Mouse (Mus musculus) liver, adult 2 months (tissue): ENCODE data around the gene Cckbr.

Experiments used
- CTCF ChIP-seq: fragments of 200-500 bp; IDR thresholded peaks from 2 replicates; pipeline ENCODE4 v1.5.1; 2011; ENCODE audit warnings: low read depth, low read length, control low read depth
- POLR2A ChIP-seq: fragments of 200-500 bp; IDR thresholded peaks from 2 replicates; pipeline ENCODE4 v1.6.1; 2011; ENCODE audit warnings: low read length, control low read depth; ENCODE audit not compliant: insufficient read depth; ENCODE audit errors: extremely low read depth

DNA sequence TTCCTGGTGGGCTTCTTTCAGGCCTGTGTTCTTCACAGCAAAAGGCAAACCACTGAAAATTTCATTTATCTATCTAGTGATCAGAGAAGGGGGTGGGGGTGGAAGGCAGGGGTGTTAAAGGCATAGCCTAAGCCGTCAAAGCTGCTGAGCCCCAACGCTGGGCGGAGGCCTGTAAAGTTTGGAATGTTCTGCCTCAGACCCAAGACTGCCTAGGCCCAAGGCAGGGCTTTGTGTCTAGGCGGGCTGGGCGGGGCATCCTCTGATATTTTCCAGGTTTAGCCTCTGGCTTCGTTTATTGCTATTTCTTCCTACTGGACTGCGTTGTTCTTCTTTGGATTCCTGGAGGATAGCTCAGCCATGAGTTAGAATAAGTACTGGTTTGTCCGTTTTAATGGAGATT lies 56.9 kb downstream of the Cckbr start:
- TF ChIP-seq CTCF = no peak
- no peak for TF ChIP-seq POLR2A
